Mouse (Mus musculus) limb, embryonic 13.5 days (tissue): ENCODE data around the gene Gm9376. TPM values are rescaled to one million over a fixed set of nuclear protein-coding genes. Genes with fewer than 3 reads are reported as not detected.

Source experiments
- ATAC-seq: fragments of 200-750 bp; cut with Nextera tagmentation; 2 replicates; pipeline ENCODE4 v1.8.0; 2017; ENCODE audit warnings: low read depth, moderate number of reproducible peaks, moderate TSS enrichment; ENCODE audit not compliant: low FRiP score
- H3K27ac ChIP-seq: fragments of 300-500 bp; sonication (generic); 2 replicates; pipeline ENCODE4 v1.5.1; 2015; ENCODE audit warnings: inconsistent platforms, mild to moderate bottlenecking, moderate library complexity
- H3K27me3 ChIP-seq: fragments of 300-500 bp; sonication (generic); 2 replicates; pipeline ENCODE4 v1.6.1; 2015; ENCODE audit warnings: mild to moderate bottlenecking, inconsistent platforms
- H3K36me3 ChIP-seq: fragments of 300-500 bp; sonication (generic); 2 replicates; pipeline ENCODE4 v1.6.1; 2015; ENCODE audit warnings: inconsistent platforms, mild to moderate bottlenecking, moderate library complexity
- H3K4me1 ChIP-seq: fragments of 300-500 bp; sonication (generic); 2 replicates; pipeline ENCODE4 v1.6.1; 2015; ENCODE audit warnings: inconsistent platforms
- H3K4me2 ChIP-seq: fragments of 300-500 bp; sonication (generic); replicated peaks from 2 replicates; pipeline ENCODE4 v1.6.1; 2015; ENCODE audit warnings: inconsistent platforms, mild to moderate bottlenecking, moderate library complexity
- H3K4me3 ChIP-seq: fragments of 300-500 bp; sonication (generic); 2 replicates; pipeline ENCODE4 v1.5.1; 2015; ENCODE audit warnings: moderate library complexity, mild to moderate bottlenecking, inconsistent platforms
- H3K9ac ChIP-seq: fragments of 300-500 bp; sonication (generic); 2 replicates; pipeline ENCODE4 v1.6.1; 2015; ENCODE audit warnings: mild to moderate bottlenecking, inconsistent platforms
- H3K9me3 ChIP-seq: fragments of 300-500 bp; sonication (generic); 2 replicates; pipeline ENCODE4 v1.6.1; 2016; ENCODE audit warnings: inconsistent platforms
- WGBS: fragments of 180-500 bp; shearing (Covaris S2); methylation state at CpG from one replicate; pipeline ENCODE4 v1.1.7; 2015; 5-methylcytosine and 5-hydroxymethylcytosine counted together
- polyA plus RNA-seq: library from polyadenylated mRNA; unstranded; fragments of >200 nt; fragmentation: Nextera tagmentation; extraction: Ambion mirVana; gene quantifications from 2 replicates; pipeline ENCODE4 v1.2.1, GENCODE M21; 2015

The Gm9376 gene
- polyA plus RNA-seq: not detected in 2 replicates

DNA sequence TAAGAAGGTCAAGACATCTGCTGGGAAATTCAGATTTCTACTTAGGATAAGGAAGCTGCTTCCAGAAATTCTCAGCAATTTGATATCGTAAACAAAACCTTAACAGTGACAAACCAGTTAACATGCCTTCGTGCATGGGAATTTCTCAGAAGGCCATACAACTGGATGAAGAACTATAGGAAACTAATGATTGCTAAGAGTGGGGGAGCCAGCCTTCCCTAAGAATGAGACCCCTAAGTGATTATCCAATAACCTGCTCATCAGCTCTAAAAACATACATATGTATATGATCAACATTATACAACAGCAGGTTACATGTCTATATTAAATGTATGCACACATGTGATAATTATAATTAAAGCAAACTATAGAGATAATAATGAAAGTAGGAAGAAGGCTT is at the start of gene Gm9376:
Gene Gm9376 (plus strand): TSS at position 301 of the 400 bp plus-strand sequence.
- ATAC-seq: no peak
- Histone ChIP-seq H3K4me3 (no peak within 1 kb of the TSS), H3K4me1 (no peaks in the 10 kb centered on the region), H3K36me3 (no peaks in the 10 kb centered on the region), H3K9me3 (no peaks in the 10 kb centered on the region), H3K4me2 (no peak within 1 kb of the TSS), H3K9ac (no peak within 1 kb of the TSS), H3K27ac (no peak within 1 kb of the TSS), H3K27me3 (no peaks in the 10 kb centered on the region)
- 90% methylated on average over 2 of the region's 2 CpGs for WGBS

- Histone ChIP-seq H3K27ac (no peak overlapping the region), H3K27me3 (peaks cover 67% of the 10 kb centered on the region), H3K9me3 (0 out of 2 replicates have a peak, but pooled peaks cover 7% of the 10 kb centered on the region), H3K4me3 (no peak overlapping the region), H3K9ac (no peak overlapping the region), H3K4me1 (peaks cover 5% of the 10 kb centered on the region; the same call in 1 of the 2 replicates), H3K36me3 (no peaks in the 10 kb centered on the region), H3K4me2 (no peak overlapping the region)
- 79% methylated on average over 1 of the region's 1 CpGs for WGBS
- no peak for ATAC-seq
Measured at GRCm38 (mm10) chr14:118220885-118221284, 45.9 kb upstream of the Gm9376 start.

- Histone ChIP-seq H3K9ac (no peak overlapping the region), H3K4me2 (no peak overlapping the region)
- 9% methylated on average over 16 of the region's 16 CpGs for WGBS
Measured at GRCm38 (mm10) chr14:118225061-118225743, 41.6 kb upstream of the Gm9376 start.

GRCm38 (mm10) chr14:118225911-118226310 is 40.8 kb upstream of the Gm9376 start:
- Histone ChIP-seq H3K9ac (no peak overlapping the region), H3K27ac (no peak overlapping the region), H3K4me1 (peaks cover 16% of the 10 kb centered on the region), H3K36me3 (no peaks in the 10 kb centered on the region), H3K9me3 (0 out of 2 replicates have a peak, but pooled peaks cover 3% of the 10 kb centered on the region), H3K4me2 (peak overlapping the region; percentile 30; the same call in 1 of the 2 replicates), H3K27me3 (peaks cover 93% of the 10 kb centered on the region), H3K4me3 (peak overlapping the region; percentile 19)
- under 1% methylated on average over 21 of the region's 21 CpGs for whole genome bisulfite sequencing
- no peak for ATAC-seq

More at GRCm38 (mm10) chr14:118225061-118225743, 41.6 kb upstream of the Gm9376 start:
- Histone ChIP-seq H3K36me3 (no peaks in the 10 kb centered on the region), H3K27ac (no peak overlapping the region), H3K27me3 (peaks cover 90% of the 10 kb centered on the region), H3K4me3 (no peak overlapping the region), H3K4me1 (peaks cover 16% of the 10 kb centered on the region), H3K9me3 (0 out of 2 replicates have a peak, but pooled peaks cover 4% of the 10 kb centered on the region)
- no peak for ATAC-seq

DNA sequence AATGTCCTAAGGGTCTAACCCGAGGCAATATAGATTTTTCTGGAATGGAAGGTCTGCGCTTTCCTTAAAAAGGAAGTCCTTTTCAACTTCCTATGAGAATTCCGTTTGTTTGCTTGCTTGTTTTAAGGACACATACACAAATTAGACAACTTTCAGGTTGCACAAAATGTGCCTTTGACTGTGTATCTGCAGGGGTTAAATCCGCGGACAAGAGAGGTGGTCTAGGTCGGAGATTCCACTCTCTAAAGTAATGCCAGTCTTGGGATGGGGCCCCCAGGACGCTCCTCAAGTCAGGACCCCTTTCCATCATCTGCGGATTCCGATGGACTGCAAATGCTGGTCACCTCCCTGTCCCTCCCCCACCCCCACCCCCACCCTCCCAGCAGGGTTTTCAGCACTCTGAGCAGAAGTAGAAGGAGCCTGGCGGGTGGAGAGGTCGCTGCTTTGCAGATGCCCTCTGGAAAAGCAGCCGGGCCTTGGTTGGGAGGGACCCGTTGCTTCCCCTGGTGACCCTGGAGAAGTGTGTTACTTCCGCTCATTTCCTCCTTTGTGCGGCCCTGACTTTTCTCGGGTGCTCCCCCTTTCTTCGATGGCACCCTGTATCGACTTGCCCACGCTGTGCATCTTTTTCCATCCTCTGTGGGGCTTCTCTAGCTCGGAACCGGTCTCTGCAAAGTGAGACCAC is 40.1 kb upstream of the Gm9376 start:
- Histone ChIP-seq H3K27me3 (peaks cover 95% of the 10 kb centered on the region), H3K9me3 (no peaks in the 10 kb centered on the region), H3K4me3 (no peak overlapping the region), H3K27ac (no peak overlapping the region), H3K4me2 (no peak overlapping the region), H3K36me3 (no peaks in the 10 kb centered on the region), H3K4me1 (peaks cover 20% of the 10 kb centered on the region), H3K9ac (no peak overlapping the region)
- no peak for ATAC-seq
- 1% methylated on average over 21 of the region's 21 CpGs for WGBS

GRCm38 (mm10) chr14:118232381-118232970 is 34.3 kb upstream of the Gm9376 start:
- WGBS: 7% methylated on average over 8 of the region's 8 CpGs
- no peak for ATAC-seq
- peaks cover 37% of the 10 kb centered on the region for H3K4me1 ChIP-seq
- H3K36me3 ChIP-seq: no peaks in the 10 kb centered on the region
- H3K4me3 ChIP-seq: no peak overlapping the region
- H3K4me2 ChIP-seq: no peak overlapping the region
- no peak overlapping the region for H3K9ac ChIP-seq
- no peaks in the 10 kb centered on the region for H3K9me3 ChIP-seq
- H3K27ac ChIP-seq: no peak overlapping the region
- H3K27me3 ChIP-seq: peaks cover 90% of the 10 kb centered on the region

GRCm38 (mm10) chr14:118233786-118234540 is 32.8 kb upstream of the Gm9376 start:
- no peak for ATAC-seq
- Histone ChIP-seq H3K9me3 (no peaks in the 10 kb centered on the region), H3K36me3 (no peaks in the 10 kb centered on the region), H3K4me1 (peaks cover 36% of the 10 kb centered on the region), H3K9ac (no peak overlapping the region), H3K4me2 (peak overlapping the region; percentile 93), H3K4me3 (peak overlapping the region; percentile 55), H3K27ac (no peak overlapping the region), H3K27me3 (peaks cover 86% of the 10 kb centered on the region)
- WGBS: 3% methylated on average over 26 of the region's 26 CpGs

DNA sequence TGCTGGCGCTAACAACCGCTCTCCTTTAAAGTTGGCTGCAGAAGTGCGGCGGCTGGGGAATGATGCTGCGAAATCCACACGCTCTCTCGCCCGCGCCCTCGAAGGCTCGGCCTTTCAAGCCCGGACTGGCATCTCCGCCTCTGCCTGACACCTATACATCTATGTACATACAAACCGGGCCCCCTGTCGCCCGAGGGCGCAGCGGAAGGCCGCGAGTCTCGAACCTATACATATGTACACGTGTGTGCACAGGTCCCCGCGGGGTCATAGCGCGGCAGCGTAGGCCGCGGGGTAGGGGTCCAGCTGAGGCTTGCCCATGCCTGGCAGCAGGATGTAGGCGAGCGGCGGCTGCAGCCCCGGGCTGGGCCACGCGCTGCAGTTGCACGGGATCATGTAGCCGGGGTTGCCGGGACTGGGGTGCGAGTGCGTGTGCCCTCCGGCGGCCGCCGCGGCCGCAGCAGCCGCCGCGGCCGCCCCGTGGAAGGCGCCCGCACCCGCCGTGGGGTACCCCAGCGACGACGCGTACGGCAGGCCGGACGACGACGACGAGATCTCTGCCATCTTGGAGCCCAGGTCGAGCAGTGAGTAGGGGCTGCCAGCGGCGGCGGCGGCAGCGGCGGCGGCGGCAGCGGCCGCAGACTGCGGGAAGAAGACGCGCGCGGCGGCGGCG is 32.1 kb upstream of the Gm9376 start:
- Histone ChIP-seq H3K27me3 (peaks cover 86% of the 10 kb centered on the region), H3K4me3 (peak overlapping the region; percentile 55), H3K9me3 (no peaks in the 10 kb centered on the region), H3K4me1 (peaks cover 36% of the 10 kb centered on the region), H3K4me2 (peak overlapping the region; percentile 93), H3K9ac (0 out of 2 replicates have a peak overlapping the region, but pooled peaks have one; percentile 19), H3K27ac (no peak overlapping the region), H3K36me3 (no peaks in the 10 kb centered on the region)
- under 1% methylated on average over 67 of the region's 84 CpGs for WGBS
- no peak for ATAC-seq

DNA sequence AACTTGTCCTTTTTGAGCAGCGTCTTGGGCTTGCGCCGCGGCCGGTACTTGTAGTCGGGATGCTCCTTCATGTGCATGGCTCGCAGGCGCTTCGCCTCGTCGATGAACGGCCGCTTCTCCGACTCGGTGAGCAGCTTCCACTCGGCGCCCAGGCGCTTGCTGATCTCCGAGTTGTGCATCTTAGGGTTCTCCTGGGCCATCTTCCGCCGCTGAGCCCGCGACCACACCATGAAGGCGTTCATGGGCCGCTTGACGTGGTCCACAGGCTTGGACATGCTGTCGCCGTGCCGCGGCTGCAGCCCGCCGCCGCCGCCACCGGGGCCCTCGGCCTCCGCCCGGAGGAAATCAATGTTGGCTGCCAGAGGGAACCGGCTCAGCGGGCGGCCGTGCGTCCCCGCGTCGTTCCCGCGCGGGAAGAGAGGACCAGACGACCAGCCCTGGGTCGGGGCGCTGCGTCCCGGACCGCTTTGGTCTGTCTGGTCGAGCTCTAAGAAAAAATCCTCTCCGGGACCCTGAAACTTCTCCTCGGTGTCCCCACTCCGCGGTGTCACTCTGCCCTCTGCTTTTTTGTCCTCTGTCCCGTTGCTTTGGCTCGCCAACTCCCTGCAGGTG is 31.3 kb upstream of the Gm9376 start:
- Histone ChIP-seq H3K36me3 (no peaks in the 10 kb centered on the region), H3K4me2 (peak overlapping the region; percentile 93), H3K4me1 (peaks cover 36% of the 10 kb centered on the region), H3K9me3 (no peaks in the 10 kb centered on the region), H3K27ac (no peak overlapping the region), H3K9ac (peak overlapping the region; percentile 19; the same call in 1 of the 2 replicates), H3K27me3 (peaks cover 86% of the 10 kb centered on the region), H3K4me3 (peak overlapping the region; percentile 55)
- WGBS: under 1% methylated on average over 62 of the region's 62 CpGs
- no peak for ATAC-seq

GRCm38 (mm10) chr14:118235973-118236885 is 30.5 kb upstream of the Gm9376 start:
- no peak overlapping the region for H3K27ac ChIP-seq

More at GRCm38 (mm10) chr14:118235973-118236885, 30.5 kb upstream of the Gm9376 start:
- Histone ChIP-seq H3K9me3 (no peaks in the 10 kb centered on the region), H3K27me3 (peaks cover 90% of the 10 kb centered on the region), H3K36me3 (no peaks in the 10 kb centered on the region), H3K9ac (peak overlapping the region; percentile 40), H3K4me2 (peak overlapping the region; percentile 93), H3K4me1 (peaks cover 32% of the 10 kb centered on the region), H3K4me3 (peak overlapping the region; percentile 55)
- under 1% methylated on average over 73 of the region's 73 CpGs for WGBS
- peak; percentile 50 for ATAC-seq
